Mouse (Mus musculus): ENCODE results near the gene Chn2. TPM values are rescaled to one million over a fixed set of nuclear protein-coding genes. Genes with fewer than 3 reads are reported as not detected.
A peak's percentile ranks its signal among the peaks of the same experiment; 100 is the strongest.

Chn2 gene
- 4.1 and 7.1 TPM in 2 replicates for polyA plus RNA-seq (2016; fragmentation: Nextera tagmentation; extraction: Ambion mirVana)

- Histone ChIP-seq H3K27ac (peak within 1 kb of the TSS; percentile 90), H3K27me3 (ENCODE audit: insufficient read depth, poor library complexity, severe bottlenecking) (peaks cover 67% of the 10 kb centered on the region), H3K4me1 (peaks cover 25% of the 10 kb centered on the region), H3K36me3 (no peaks in the 10 kb centered on the region), H3K9me3 (no peaks in the 10 kb centered on the region), H3K4me3 (peak within 1 kb of the TSS; percentile 85)
- under 1% methylated on average over 38 of the region's 43 CpGs for WGBS
- peak; percentile 86 for DNase-seq (ENCODE audit: low spot score)
Measured at GRCm38 (mm10) chr6:54039357-54039804, at the start of gene Chn2. TSS of gene Chn2 (plus strand) at chr6:54039554.

- DNase-seq (ENCODE audit: low spot score) = no peak
- H3K4me3 ChIP-seq = no peak overlapping the region
- H3K36me3 ChIP-seq = no peaks in the 10 kb centered on the region
- 68% methylated on average over 3 of the region's 3 CpGs for WGBS
- no peaks in the 10 kb centered on the region for H3K27me3 ChIP-seq (ENCODE audit: insufficient read depth, poor library complexity, severe bottlenecking)
- H3K9me3 ChIP-seq = no peaks in the 10 kb centered on the region
- 0 out of 2 replicates have a peak, but pooled peaks cover 3% of the 10 kb centered on the region for H3K4me1 ChIP-seq
- H3K27ac ChIP-seq = no peak overlapping the region
Measured at GRCm38 (mm10) chr6:53992386-53992785, 47.0 kb upstream of the Chn2 start.

- WGBS = 55% methylated on average over 4 of the region's 4 CpGs
- Histone ChIP-seq H3K36me3 (no peaks in the 10 kb centered on the region), H3K27ac (no peak overlapping the region), H3K4me1 (0 out of 2 replicates have a peak, but pooled peaks cover 3% of the 10 kb centered on the region), H3K9me3 (no peaks in the 10 kb centered on the region), H3K4me3 (no peak overlapping the region), H3K27me3 (ENCODE audit: insufficient read depth, poor library complexity, severe bottlenecking) (no peaks in the 10 kb centered on the region)
- no peak for DNase-seq (ENCODE audit: low spot score)
Measured at GRCm38 (mm10) chr6:53995519-53995918, 43.8 kb upstream of the Chn2 start.

- no peak for DNase-seq (ENCODE audit: low spot score)
Measured at GRCm38 (mm10) chr6:53996226-53996955, 43.0 kb upstream of the Chn2 start.

GRCm38 (mm10) chr6:54005302-54005701, 34.1 kb upstream of the Chn2 start:
- no peaks in the 10 kb centered on the region for H3K9me3 ChIP-seq
- no peaks in the 10 kb centered on the region for H3K36me3 ChIP-seq
- H3K27me3 ChIP-seq (ENCODE audit: insufficient read depth, poor library complexity, severe bottlenecking) = no peaks in the 10 kb centered on the region
- DNase-seq (ENCODE audit: low spot score) = no peak
- H3K4me1 ChIP-seq = peaks cover 6% of the 10 kb centered on the region; the same call in 1 of the 2 replicates
- no peak overlapping the region for H3K4me3 ChIP-seq
- WGBS = 69% methylated on average over 4 of the region's 4 CpGs
- H3K27ac ChIP-seq = no peak overlapping the region

More at GRCm38 (mm10) chr6:53996226-53996955, 43.0 kb upstream of the Chn2 start:
- no peaks in the 10 kb centered on the region for H3K27me3 ChIP-seq (ENCODE audit: insufficient read depth, poor library complexity, severe bottlenecking)
- WGBS = 89% methylated on average over 3 of the region's 3 CpGs
- no peak overlapping the region for H3K27ac ChIP-seq
- no peaks in the 10 kb centered on the region for H3K9me3 ChIP-seq
- no peaks in the 10 kb centered on the region for H3K36me3 ChIP-seq
- no peak overlapping the region for H3K4me3 ChIP-seq
- 0 out of 2 replicates have a peak, but pooled peaks cover 3% of the 10 kb centered on the region for H3K4me1 ChIP-seq

GRCm38 (mm10) chr6:54008448-54009120, 30.8 kb upstream of the Chn2 start:
- Histone ChIP-seq H3K36me3 (no peaks in the 10 kb centered on the region), H3K4me3 (no peak overlapping the region), H3K27ac (no peak overlapping the region), H3K9me3 (no peaks in the 10 kb centered on the region), H3K27me3 (ENCODE audit: insufficient read depth, poor library complexity, severe bottlenecking) (no peaks in the 10 kb centered on the region; the same call in 1 of the 2 replicates), H3K4me1 (peaks cover 6% of the 10 kb centered on the region; the same call in 1 of the 2 replicates)
- no peak for DNase-seq (ENCODE audit: low spot score)
- 79% methylated on average over 16 of the region's 16 CpGs for WGBS

GRCm38 (mm10) chr6:54009293-54009692, 30.1 kb upstream of the Chn2 start:
- Histone ChIP-seq H3K27me3 (ENCODE audit: insufficient read depth, poor library complexity, severe bottlenecking) (no peaks in the 10 kb centered on the region; the same call in 1 of the 2 replicates), H3K27ac (no peak overlapping the region), H3K4me1 (peaks cover 6% of the 10 kb centered on the region; the same call in 1 of the 2 replicates), H3K9me3 (no peaks in the 10 kb centered on the region), H3K4me3 (no peak overlapping the region), H3K36me3 (no peaks in the 10 kb centered on the region)
- no peak for DNase-seq (ENCODE audit: low spot score)
- WGBS = 33% methylated on average over 4 of the region's 4 CpGs

- 78% methylated on average over 9 of the region's 9 CpGs for WGBS
- Histone ChIP-seq H3K4me1 (peaks cover 6% of the 10 kb centered on the region; the same call in 1 of the 2 replicates), H3K4me3 (no peak overlapping the region), H3K9me3 (no peaks in the 10 kb centered on the region), H3K27me3 (ENCODE audit: insufficient read depth, poor library complexity, severe bottlenecking) (no peaks in the 10 kb centered on the region; the same call in 1 of the 2 replicates), H3K36me3 (no peaks in the 10 kb centered on the region), H3K27ac (no peak overlapping the region)
- DNase-seq (ENCODE audit: low spot score) = no peak
Measured at GRCm38 (mm10) chr6:54010362-54010761, 29.0 kb upstream of the Chn2 start.

- 81% methylated on average over 1 of the region's 1 CpGs for WGBS
- peaks cover 11% of the 10 kb centered on the region; the same call in 1 of the 2 replicates for H3K4me1 ChIP-seq
- no peaks in the 10 kb centered on the region for H3K36me3 ChIP-seq
- H3K27me3 ChIP-seq (ENCODE audit: insufficient read depth, poor library complexity, severe bottlenecking) = no peaks in the 10 kb centered on the region; the same call in 1 of the 2 replicates
- H3K27ac ChIP-seq = no peak overlapping the region
- H3K9me3 ChIP-seq = no peaks in the 10 kb centered on the region
- no peak for DNase-seq (ENCODE audit: low spot score)
- no peak overlapping the region for H3K4me3 ChIP-seq
Measured at GRCm38 (mm10) chr6:54012163-54012562, 27.2 kb upstream of the Chn2 start.

- Histone ChIP-seq H3K9me3 (no peaks in the 10 kb centered on the region), H3K27ac (no peak overlapping the region), H3K4me1 (peaks cover 27% of the 10 kb centered on the region), H3K36me3 (no peaks in the 10 kb centered on the region), H3K4me3 (no peak overlapping the region), H3K27me3 (ENCODE audit: insufficient read depth, poor library complexity, severe bottlenecking) (no peaks in the 10 kb centered on the region)
- whole genome bisulfite sequencing = 15% methylated on average over 2 of the region's 2 CpGs
- DNase-seq (ENCODE audit: low spot score) = no peak
Measured at GRCm38 (mm10) chr6:54018038-54018437, 21.3 kb upstream of the Chn2 start.

- no peaks in the 10 kb centered on the region for H3K9me3 ChIP-seq
- H3K4me1 ChIP-seq = peaks cover 27% of the 10 kb centered on the region
- no peaks in the 10 kb centered on the region for H3K27me3 ChIP-seq (ENCODE audit: insufficient read depth, poor library complexity, severe bottlenecking)
- no peak overlapping the region for H3K4me3 ChIP-seq
- no peak for DNase-seq (ENCODE audit: low spot score)
- no peaks in the 10 kb centered on the region for H3K36me3 ChIP-seq
- H3K27ac ChIP-seq = no peak overlapping the region
- 56% methylated on average over 5 of the region's 5 CpGs for WGBS
Measured at GRCm38 (mm10) chr6:54018861-54019260, 20.5 kb upstream of the Chn2 start.

GRCm38 (mm10) chr6:54021123-54021789, 18.1 kb upstream of the Chn2 start:
- DNase-seq (ENCODE audit: low spot score) = no peak
- H3K4me3 ChIP-seq = peak overlapping the region; percentile 12; the same call in 1 of the 2 replicates
- H3K36me3 ChIP-seq = no peaks in the 10 kb centered on the region
- 50% methylated on average over 15 of the region's 15 CpGs for whole genome bisulfite sequencing
- no peaks in the 10 kb centered on the region for H3K27me3 ChIP-seq (ENCODE audit: insufficient read depth, poor library complexity, severe bottlenecking)
- no peaks in the 10 kb centered on the region for H3K9me3 ChIP-seq
- H3K27ac ChIP-seq = peak overlapping the region; percentile 56; the same call in 1 of the 2 replicates
- peaks cover 27% of the 10 kb centered on the region for H3K4me1 ChIP-seq

Data from heart, embryonic 10.5 days (tissue).